Mouse (Mus musculus) myocyte (in vitro differentiated cells): ENCODE results near the gene Rnf7. TPM values are rescaled to one million over a fixed set of nuclear protein-coding genes. Genes with fewer than 3 reads are reported as not detected.

Experiments
- H3K27me3 ChIP-seq: one replicate; pipeline ENCODE4 v1.6.1; 2011; ENCODE audit not compliant: control insufficient read depth, insufficient read depth, insufficient read length
- H3K36me3 ChIP-seq: one replicate; pipeline ENCODE4 v1.6.1; 2011; ENCODE audit not compliant: control insufficient read depth, insufficient read depth
- H3K4me2 ChIP-seq: one replicate; pipeline ENCODE4 v1.6.1; 2011; ENCODE audit warnings: low read depth, control low read depth
- H3K4me3 ChIP-seq: one replicate; pipeline ENCODE4 v1.5.1; 2011; ENCODE audit warnings: mild to moderate bottlenecking, control low read depth, moderate library complexity
- H3K79me2 ChIP-seq: one replicate; pipeline ENCODE4 v1.6.1; 2011; ENCODE audit not compliant: control insufficient read depth, insufficient read depth
- H3ac ChIP-seq: one replicate; pipeline ENCODE4 v1.6.1; 2011; ENCODE audit not compliant: control insufficient read depth, insufficient read length
- CEBPB ChIP-seq: IDR thresholded peaks from 2 replicates; pipeline ENCODE4 v1.6.1; 2011; ENCODE audit warnings: mild to moderate bottlenecking, moderate library complexity; ENCODE audit not compliant: poor library complexity, insufficient read depth, severe bottlenecking
- E2F4 ChIP-seq: IDR thresholded peaks from one replicate; pipeline ENCODE4 v1.6.1; 2011; ENCODE audit warnings: mild to moderate bottlenecking, control low read depth, moderate library complexity; ENCODE audit not compliant: insufficient read depth
- MAX ChIP-seq: IDR thresholded peaks from one replicate; pipeline ENCODE4 v1.6.1; 2011; ENCODE audit warnings: low read depth, mild to moderate bottlenecking, control low read depth
- MYOD1 ChIP-seq, 3 experiments: IDR thresholded peaks; one replicate each; pipeline ENCODE4 v1.6.1; 2011; ENCODE audit warnings: control low read depth in 2 of 3, low read depth in 2 of 3, mild to moderate bottlenecking in 2 of 3, moderate library complexity in 1 of 3; ENCODE audit not compliant: insufficient read length in 2 of 3, control insufficient read depth in 1 of 3
- MYOG ChIP-seq, 3 experiments: IDR thresholded peaks; one replicate each; pipeline ENCODE4 v1.6.1; 2011; ENCODE audit warnings: control low read depth in 2 of 3, low read depth in 2 of 3, mild to moderate bottlenecking in 2 of 3; ENCODE audit not compliant: insufficient read length in 2 of 3, control insufficient read depth in 1 of 3, insufficient read depth in 1 of 3
- POLR2A ChIP-seq: IDR thresholded peaks from one replicate; pipeline ENCODE4 v1.6.1; 2011; ENCODE audit warnings: low read depth, mild to moderate bottlenecking, control low read depth, moderate library complexity; ENCODE audit not compliant: insufficient read length
- POLR2AphosphoS2 ChIP-seq: IDR thresholded peaks from one replicate; pipeline ENCODE4 v1.6.1; 2011; ENCODE audit warnings: low read depth, control low read depth; ENCODE audit not compliant: insufficient read length
- REST ChIP-seq: IDR thresholded peaks from one replicate; pipeline ENCODE4 v1.6.1; 2011; ENCODE audit warnings: mild to moderate bottlenecking, control low read depth, moderate library complexity; ENCODE audit not compliant: insufficient read depth, insufficient read length
- SRF ChIP-seq: IDR thresholded peaks from one replicate; pipeline ENCODE4 v1.6.1; 2011; ENCODE audit warnings: low read depth; ENCODE audit not compliant: control insufficient read depth, insufficient read length
- TCF12 ChIP-seq: IDR thresholded peaks from one replicate; pipeline ENCODE4 v1.6.1; 2011; ENCODE audit warnings: mild to moderate bottlenecking, control low read depth; ENCODE audit not compliant: poor library complexity, insufficient read depth, severe bottlenecking
- TCF3 ChIP-seq: IDR thresholded peaks from one replicate; pipeline ENCODE4 v1.6.1; 2011; ENCODE audit warnings: low read depth, control low read depth; ENCODE audit not compliant: insufficient read length
- USF1 ChIP-seq: IDR thresholded peaks from one replicate; pipeline ENCODE4 v1.6.1; 2011; ENCODE audit warnings: low read depth, mild to moderate bottlenecking, control low read depth, moderate library complexity
- polyA plus RNA-seq: library from polyadenylated mRNA; unstranded; fragments of >200 nt; fragmentation: generic; extraction: Trizol; gene quantifications from one replicate; pipeline ENCODE4 v1.2.1, GENCODE M21; 2012; ENCODE audit warnings: missing spikeins

Gene Rnf7
- polyA plus RNA-seq, 1 experiment, result 221 TPM

DNA sequence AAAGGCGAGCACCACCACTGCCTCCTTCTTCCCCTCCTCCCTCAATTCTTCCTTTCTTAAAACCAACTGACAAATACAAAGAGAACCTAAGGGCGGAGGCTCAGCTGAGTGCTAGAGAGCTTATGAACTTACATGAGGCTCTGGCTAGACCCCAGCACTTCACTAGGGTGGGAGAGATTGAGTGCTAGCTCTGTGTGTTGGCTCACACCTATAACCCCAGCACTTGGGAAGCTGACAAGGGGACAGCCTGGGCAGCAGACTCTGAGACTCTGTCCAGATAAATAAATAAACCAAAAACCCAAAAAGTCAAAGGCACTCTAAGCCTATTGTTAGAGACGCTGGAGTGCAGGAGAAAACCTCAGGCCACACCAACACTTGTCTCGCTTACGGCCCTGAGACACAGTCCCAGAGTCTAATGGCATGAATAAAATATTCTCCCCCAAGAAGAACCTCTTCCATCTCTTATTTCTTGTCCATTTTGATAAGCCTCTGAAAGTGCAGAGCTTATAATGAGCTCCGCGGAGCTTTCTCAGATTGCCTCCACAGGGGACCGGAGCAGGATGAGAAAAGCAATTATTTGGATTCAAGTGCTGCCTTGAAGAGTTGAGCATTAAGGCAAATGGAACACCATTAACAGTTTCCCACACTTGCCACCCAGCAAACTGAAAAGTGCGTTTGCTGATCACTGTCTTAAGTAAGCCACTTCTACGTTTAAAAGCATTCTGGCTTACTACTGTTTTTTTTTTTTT is 18.2 kb downstream of the Rnf7 start:
- Histone ChIP-seq H3K36me3 (peaks cover 6% of the 10 kb centered on the region), H3K79me2 (no peaks in the 10 kb centered on the region), H3K4me2 (no peak overlapping the region), H3ac (no peak overlapping the region), H3K4me3 (no peak overlapping the region), H3K27me3 (no peaks in the 10 kb centered on the region)
- TF ChIP-seq POLR2A (no peak), REST (no peak), MAX (no peak), MYOD1 (IDR thresholded peaks at IDR 0.05; ENCODE audit: control insufficient read depth in 1 of 3, insufficient read length in 2 of 3, low read depth in 2 of 3) (no peak), USF1 (no peak), SRF (no peak), CEBPB (no peak), TCF12 (no peak), E2F4 (no peak), TCF3 (no peak), POLR2AphosphoS2 (no peak), MYOG (IDR thresholded peaks at IDR 0.05; ENCODE audit: control insufficient read depth in 1 of 3, insufficient read depth in 1 of 3, insufficient read length in 2 of 3, low read depth in 2 of 3) (no peak)

DNA sequence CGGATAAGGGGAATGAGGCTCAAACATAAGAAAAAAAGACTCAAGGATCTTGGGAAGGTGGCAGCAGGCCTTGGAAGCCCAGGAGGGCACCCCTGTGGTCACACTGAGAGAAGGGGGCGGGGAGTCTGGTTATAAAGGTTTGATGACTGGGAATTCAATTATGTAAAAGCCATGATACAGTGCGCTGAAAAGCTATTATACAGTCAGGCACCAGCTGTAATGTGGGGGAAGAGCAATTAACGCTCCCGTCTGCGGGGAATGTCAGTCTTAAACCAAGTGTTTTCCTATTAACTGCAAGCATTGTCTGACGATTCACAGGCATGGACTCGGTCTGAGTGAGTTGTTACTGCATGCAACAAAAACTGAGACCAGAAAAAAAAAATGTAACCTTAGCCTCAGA is 22.9 kb downstream of the Rnf7 start:
- H3K4me2 ChIP-seq, result no peak overlapping the region
- H3K36me3 ChIP-seq, result no peaks in the 10 kb centered on the region
- no peak overlapping the region for H3K4me3 ChIP-seq
- no peak for TF ChIP-seq MYOG (IDR thresholded peaks at IDR 0.05; ENCODE audit: control insufficient read depth in 1 of 3, insufficient read depth in 1 of 3, insufficient read length in 2 of 3, low read depth in 2 of 3)
- no peak for TF ChIP-seq CEBPB
- no peak for TF ChIP-seq POLR2A
- TF ChIP-seq REST, result no peak
- no peak for TF ChIP-seq TCF12
- TF ChIP-seq USF1, result no peak
- TF ChIP-seq E2F4, result no peak
- TF ChIP-seq POLR2AphosphoS2, result no peak
- TF ChIP-seq SRF, result no peak
- TF ChIP-seq MYOD1 (IDR thresholded peaks at IDR 0.05; ENCODE audit: control insufficient read depth in 1 of 3, insufficient read length in 2 of 3, low read depth in 2 of 3), result no peak
- no peak for TF ChIP-seq TCF3
- no peak for TF ChIP-seq MAX
- H3K79me2 ChIP-seq, result no peaks in the 10 kb centered on the region
- H3ac ChIP-seq, result no peak overlapping the region
- H3K27me3 ChIP-seq, result no peaks in the 10 kb centered on the region

- H3ac ChIP-seq, result no peak overlapping the region
- H3K4me3 ChIP-seq, result no peak overlapping the region
- H3K27me3 ChIP-seq, result no peaks in the 10 kb centered on the region
- no peak overlapping the region for H3K4me2 ChIP-seq
- no peaks in the 10 kb centered on the region for H3K79me2 ChIP-seq
- TF ChIP-seq MYOD1 (IDR thresholded peaks at IDR 0.05; ENCODE audit: control insufficient read depth in 1 of 3, insufficient read length in 2 of 3, low read depth in 2 of 3), result peak in 2 of 3 experiments; percentile 42 to 69
- peak in 2 of 3 experiments; percentile 45 to 70 for TF ChIP-seq MYOG (IDR thresholded peaks at IDR 0.05; ENCODE audit: control insufficient read depth in 1 of 3, insufficient read depth in 1 of 3, insufficient read length in 2 of 3, low read depth in 2 of 3)
- no peak for TF ChIP-seq MAX
- H3K36me3 ChIP-seq, result no peaks in the 10 kb centered on the region
Measured at GRCm38 (mm10) chr9:96452956-96453355, 25.5 kb downstream of the Rnf7 start.

GRCm38 (mm10) chr9:96450900-96451720 is 27.4 kb downstream of the Rnf7 start:
- no peak for TF ChIP-seq CEBPB
- no peak for TF ChIP-seq E2F4
- no peak for TF ChIP-seq POLR2AphosphoS2
- no peak for TF ChIP-seq POLR2A
- TF ChIP-seq MAX, result no peak
- no peak for TF ChIP-seq REST
- no peak for TF ChIP-seq TCF3
- no peak for TF ChIP-seq MYOD1 (IDR thresholded peaks at IDR 0.05; ENCODE audit: control insufficient read depth in 1 of 3, insufficient read length in 2 of 3, low read depth in 2 of 3)
- no peak for TF ChIP-seq USF1
- TF ChIP-seq TCF12, result no peak
- no peak for TF ChIP-seq MYOG (IDR thresholded peaks at IDR 0.05; ENCODE audit: control insufficient read depth in 1 of 3, insufficient read depth in 1 of 3, insufficient read length in 2 of 3, low read depth in 2 of 3)
- no peak for TF ChIP-seq SRF
- Histone ChIP-seq H3ac (no peak overlapping the region), H3K79me2 (no peaks in the 10 kb centered on the region), H3K4me3 (no peak overlapping the region), H3K36me3 (no peaks in the 10 kb centered on the region), H3K4me2 (no peak overlapping the region), H3K27me3 (no peaks in the 10 kb centered on the region)
